26 mouse cellular contexts compared by ENCODE assay signal in genomic region chr8:106606121-106606520, GRCm38 (mm10). TPM values are rescaled to one million over a fixed set of nuclear protein-coding genes. Genes with fewer than 3 reads are reported as not detected.
DNase-seq lines count a peak whose midpoint lies in the region; ATAC-seq lines count a peak whose summit lies in the region.
"Had no signal": no experiment of that assay in that cellular context is flagged by ENCODE, and none has a peak within 500 bp of the region (broad histone marks: within the 10 kb centered on the region; RNA-seq: fewer than 3 reads in every experiment).

No protein-coding gene starts in this region.

- 17% methylated on average over 4 of the region's 4 CpGs for WGBS in liver, embryonic 13.5 days (ENCODE audit: insufficient replicate concordance)
- 28% methylated on average over 4 of the region's 4 CpGs for WGBS in liver, embryonic 12.5 days (ENCODE audit: insufficient replicate concordance)
- 17% methylated on average over 4 of the region's 4 CpGs for WGBS in liver, embryonic 16.5 days (ENCODE audit: insufficient replicate concordance)

- peak overlapping the region; percentile 2; the same call in 1 of the 2 replicates for H3K4me2 ChIP-seq in liver, embryonic 13.5 days
- no peak overlapping the region for H3K4me2 ChIP-seq in liver, embryonic 12.5 days
- no peak overlapping the region for H3K4me2 ChIP-seq in liver, embryonic 16.5 days (ENCODE audit: low read depth, low read length)
- H3K4me2 ChIP-seq: forebrain, embryonic 13.5 days; heart, embryonic 13.5 days; hindbrain, embryonic 13.5 days; midbrain, embryonic 15.5 days had no signal

- peaks cover 9% of the 10 kb centered on the region; the same call in 1 of the 2 replicates for H3K4me1 ChIP-seq in liver, embryonic 13.5 days (replicated peaks)
- H3K4me1 ChIP-seq in liver, embryonic 12.5 days, result peaks cover 15% of the 10 kb centered on the region; the same call in 1 of the 2 replicates
- H3K4me1 ChIP-seq in liver, embryonic 16.5 days (ENCODE audit: control insufficient read depth, low read depth, low read length), result no peaks in the 10 kb centered on the region; the same call in none of the 2 replicates

- no peaks in the 10 kb centered on the region for H3K36me3 ChIP-seq in liver, embryonic 13.5 days
- no peaks in the 10 kb centered on the region for H3K36me3 ChIP-seq in liver, embryonic 12.5 days
- no peaks in the 10 kb centered on the region for H3K36me3 ChIP-seq in liver, embryonic 16.5 days (ENCODE audit: control insufficient read depth, insufficient read depth)
- H3K36me3 ChIP-seq: embryonic facial prominence, embryonic 12.5 days; heart, embryonic 13.5 days; hindbrain, embryonic 13.5 days; midbrain, embryonic 15.5 days had no signal

- peaks cover 63% of the 10 kb centered on the region for H3K27me3 ChIP-seq in liver, embryonic 13.5 days
- H3K27me3 ChIP-seq in liver, embryonic 12.5 days (replicated peaks), result peaks cover 72% of the 10 kb centered on the region
- H3K27me3 ChIP-seq in liver, embryonic 16.5 days (ENCODE audit: control insufficient read depth, insufficient read depth, low read depth, low read length), result peaks cover 35% of the 10 kb centered on the region
- H3K27me3 ChIP-seq: Patski had no signal

- no peak for DNase-seq in liver, embryonic 13.5 days
- DNase-seq in thymus, postnatal 0 days (ENCODE audit: low spot score), result peak; percentile 42
- no peak for DNase-seq in thymus, postnatal 36 days
- no peak for DNase-seq in left cerebral cortex, adult 8-10 months (ENCODE audit: low spot score in 2 of 2)
- DNase-seq in thymus, postnatal 25 days, result no peak
- no peak for DNase-seq in embryo, embryonic 11 days
- DNase-seq: adrenal gland, postnatal 10 days; cerebellum, adult 9-11 months; heart, adult 11 months; kidney, postnatal 10 days; left cerebral cortex, postnatal 4 days; right cerebral cortex, postnatal 14 days had no signal

- H3K9me3 ChIP-seq in liver, embryonic 13.5 days (replicated peaks), result no peaks in the 10 kb centered on the region
- H3K9me3 ChIP-seq in liver, embryonic 12.5 days (replicated peaks), result no peaks in the 10 kb centered on the region
- no peaks in the 10 kb centered on the region for H3K9me3 ChIP-seq in liver, embryonic 16.5 days (replicated peaks; ENCODE audit: control insufficient read depth, low read length)
- H3K9me3 ChIP-seq: embryonic facial prominence, embryonic 12.5 days; forebrain, embryonic 13.5 days; heart, embryonic 13.5 days; hindbrain, embryonic 13.5 days; midbrain, embryonic 15.5 days had no signal

- H3K9ac ChIP-seq in liver, embryonic 13.5 days, result no peak overlapping the region
- H3K9ac ChIP-seq in liver, embryonic 12.5 days, result no peak overlapping the region
- H3K9ac ChIP-seq in liver, embryonic 16.5 days (ENCODE audit: low read depth, low read length), result no peak overlapping the region
- H3K9ac ChIP-seq: embryonic facial prominence, embryonic 12.5 days; forebrain, embryonic 13.5 days; heart, embryonic 13.5 days; hindbrain, embryonic 13.5 days; liver, embryonic 14.5 days; midbrain, embryonic 15.5 days had no signal

- ATAC-seq in liver, embryonic 13.5 days (ENCODE audit: low read depth), result no peak
- no peak for ATAC-seq in liver, embryonic 12.5 days
- ATAC-seq in liver, embryonic 16.5 days (ENCODE audit: low read depth), result no peak
- ATAC-seq: activated CD4-positive, CD25-positive, alpha-beta regulatory T cell, adult 4 months; forebrain, embryonic 13.5 days; inflammation-experienced regulatory T-cells, adult 6 months; midbrain, embryonic 15.5 days; Patski had no signal

- no peak overlapping the region for H3K4me3 ChIP-seq in liver, embryonic 13.5 days (replicated peaks)
- H3K4me3 ChIP-seq in liver, embryonic 12.5 days, result no peak overlapping the region
- H3K4me3 ChIP-seq in liver, embryonic 16.5 days (ENCODE audit: low read depth, low read length), result no peak overlapping the region
- H3K4me3 ChIP-seq: embryonic facial prominence, embryonic 12.5 days; erythroblast, embryonic 14.5 days; forebrain, embryonic 13.5 days; heart, embryonic 13.5 days; hindbrain, embryonic 13.5 days; midbrain, embryonic 15.5 days; myocyte had no signal

- no peak overlapping the region for H3K27ac ChIP-seq in liver, embryonic 13.5 days
- H3K27ac ChIP-seq in liver, embryonic 12.5 days, result no peak overlapping the region
- H3K27ac ChIP-seq in liver, embryonic 16.5 days (ENCODE audit: low read length), result peak overlapping the region; percentile 63
- H3K27ac ChIP-seq: embryonic facial prominence, embryonic 12.5 days; forebrain, embryonic 13.5 days; heart, embryonic 13.5 days; hindbrain, embryonic 13.5 days; liver, embryonic 14.5 days; midbrain, embryonic 15.5 days had no signal

RNA-seq across cellular contexts. Expression of gene Cdh1, which starts 3.0 kb away (rescaled TPM):
- 12.1 and 17.3 TPM in 2 replicates for polyA plus RNA-seq in liver, embryonic 13.5 days (2015; fragmentation: Nextera tagmentation; extraction: Ambion mirVana)
- 10.7 and 11.4 TPM in 2 replicates for polyA plus RNA-seq in liver, embryonic 12.5 days (2016; fragmentation: Nextera tagmentation; extraction: Ambion mirVana)
- 22.8 and 25.7 TPM in 2 replicates for polyA plus RNA-seq in thymus, postnatal 0 days (2015; fragmentation: Nextera tagmentation; extraction: Ambion mirVana)
- polyA plus RNA-seq in liver, embryonic 16.5 days (2015; fragmentation: Nextera tagmentation; extraction: Ambion mirVana), result 22.9 and 26.5 TPM in 2 replicates
- total RNA-seq in left cerebral cortex, adult 8-10 months (2022), result 1 to 10 TPM; 1.9 to 2.9 (median 2.3) TPM
- total RNA-seq: megakaryocyte-erythroid progenitor cell, adult 5-6 weeks had no signal
- polyA plus RNA-seq: erythroblast, embryonic 14.5 days had no signal

RNA-seq across cellular contexts. Expression of gene Gm10073, which starts 32.9 kb away (rescaled TPM):
- 12.0 and 12.4 TPM in 2 replicates for polyA plus RNA-seq in liver, embryonic 13.5 days (2015; fragmentation: Nextera tagmentation; extraction: Ambion mirVana)
- 4.0 and 7.1 TPM in 2 replicates for polyA plus RNA-seq in liver, embryonic 12.5 days (2016; fragmentation: Nextera tagmentation; extraction: Ambion mirVana)
- 11.8 and 15.3 TPM in 2 replicates for polyA plus RNA-seq in thymus, postnatal 0 days (2015; fragmentation: Nextera tagmentation; extraction: Ambion mirVana)
- 6.8 and 7.2 TPM in 2 replicates for polyA plus RNA-seq in liver, embryonic 16.5 days (2015; fragmentation: Nextera tagmentation; extraction: Ambion mirVana)
- 100 to 1,000 TPM in 1 of 4 experiments, 10 to 100 TPM in 3; 92.7 to 111 (median 96.1) TPM for total RNA-seq in left cerebral cortex, adult 8-10 months (2022)
